Mouse (Mus musculus) liver, embryonic 15.5 days (tissue): ENCODE measurements around the gene Stt3b. TPM values are rescaled to one million over a fixed set of nuclear protein-coding genes. Genes with fewer than 3 reads are reported as not detected.
A peak's percentile ranks its signal among the peaks of the same experiment; 100 is the strongest.
"Not testable (repeated sequence)": the region's sequence is repeated elsewhere in the genome, so short reads cannot be mapped to it uniquely, and the experiment has no call there.

Experiments used
- ATAC-seq: fragments of 200-750 bp; cut with Nextera tagmentation; 2 replicates; pipeline ENCODE4 v1.8.0; 2017; ENCODE audit warnings: moderate number of reproducible peaks, mild to moderate bottlenecking, moderate library complexity; ENCODE audit not compliant: insufficient read depth
- H3K27ac ChIP-seq: fragments of 300-500 bp; sonication (generic); replicated peaks from 2 replicates; pipeline ENCODE4 v1.5.1; 2015; ENCODE audit warnings: mild to moderate bottlenecking, inconsistent platforms
- H3K27me3 ChIP-seq: fragments of 300-500 bp; sonication (generic); 2 replicates; pipeline ENCODE4 v1.6.1; 2015; ENCODE audit warnings: mild to moderate bottlenecking, inconsistent platforms
- H3K36me3 ChIP-seq: fragments of 300-500 bp; sonication (generic); replicated peaks from 2 replicates; pipeline ENCODE4 v1.6.1; 2015; ENCODE audit warnings: moderate library complexity, mild to moderate bottlenecking, inconsistent platforms
- H3K4me1 ChIP-seq: fragments of 300-500 bp; sonication (generic); replicated peaks from 2 replicates; pipeline ENCODE4 v1.6.1; 2015; ENCODE audit warnings: inconsistent platforms
- H3K4me2 ChIP-seq: fragments of 300-500 bp; sonication (generic); 2 replicates; pipeline ENCODE4 v1.6.1; 2015; ENCODE audit warnings: moderate library complexity, mild to moderate bottlenecking, inconsistent platforms
- H3K4me3 ChIP-seq: fragments of 300-500 bp; sonication (generic); replicated peaks from 2 replicates; pipeline ENCODE4 v1.5.1; 2015; ENCODE audit warnings: mild to moderate bottlenecking, inconsistent platforms
- H3K9ac ChIP-seq: fragments of 300-500 bp; sonication (generic); 2 replicates; pipeline ENCODE4 v1.6.1; 2015; ENCODE audit warnings: moderate library complexity, mild to moderate bottlenecking, inconsistent platforms
- H3K9me3 ChIP-seq: fragments of 300-500 bp; sonication (generic); replicated peaks from 2 replicates; pipeline ENCODE4 v1.6.1; 2016; ENCODE audit warnings: inconsistent platforms
- WGBS: fragments of 180-500 bp; shearing (Covaris S2); methylation state at CpG from one replicate; pipeline ENCODE4 v1.1.7; 2015; ENCODE audit warnings: mixed read lengths; ENCODE audit not compliant: insufficient replicate concordance; 5-methylcytosine and 5-hydroxymethylcytosine counted together
- polyA plus RNA-seq: library from polyadenylated mRNA; unstranded; fragments of >200 nt; fragmentation: Nextera tagmentation; extraction: Ambion mirVana; gene quantifications from 2 replicates; pipeline ENCODE4 v1.2.1, GENCODE M21; 2015

Stt3b gene
- polyA plus RNA-seq, 1 experiment from 2014 or later = 61.0 TPM

GRCm38 (mm10) chr9:115301002-115301579, 9.1 kb downstream of the Stt3b start:
- 33% methylated on average over 6 of the region's 6 CpGs for WGBS
- Histone ChIP-seq H3K4me2 (peak overlapping the region; percentile 33), H3K27ac (no peak overlapping the region), H3K9me3 (no peaks in the 10 kb centered on the region), H3K4me1 (peaks cover 60% of the 10 kb centered on the region), H3K27me3 (no peaks in the 10 kb centered on the region), H3K9ac (no peak overlapping the region), H3K36me3 (0 out of 2 replicates have a peak, but pooled peaks cover 6% of the 10 kb centered on the region), H3K4me3 (no peak overlapping the region)
- ATAC-seq = peak; percentile 78

DNA sequence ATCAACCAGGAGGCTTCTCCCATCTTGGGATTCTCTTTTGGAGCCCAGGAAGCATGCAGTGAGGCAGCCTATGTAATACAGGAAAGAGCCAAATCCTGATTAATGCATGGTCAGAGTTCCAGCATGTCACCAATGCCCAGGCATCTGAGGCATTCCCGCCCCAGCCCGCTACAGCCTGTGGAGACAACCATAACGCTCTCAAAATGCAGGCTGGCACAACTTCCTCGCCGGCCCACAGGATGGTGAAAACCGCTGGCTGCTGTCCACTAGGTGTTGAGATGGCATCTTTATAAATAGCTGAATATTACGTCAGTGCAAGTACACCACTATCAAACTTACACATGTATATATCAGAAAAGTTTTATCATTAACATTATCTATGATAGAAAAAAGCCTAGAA, 13.5 kb downstream of the Stt3b start:
- no peak for ATAC-seq
- Histone ChIP-seq H3K4me1 (peaks cover 37% of the 10 kb centered on the region), H3K4me3 (no peak overlapping the region), H3K9me3 (no peaks in the 10 kb centered on the region), H3K9ac (no peak overlapping the region), H3K4me2 (no peak overlapping the region), H3K27me3 (no peaks in the 10 kb centered on the region), H3K36me3 (0 out of 2 replicates have a peak, but pooled peaks cover 10% of the 10 kb centered on the region), H3K27ac (no peak overlapping the region)
- 69% methylated on average over 7 of the region's 7 CpGs for WGBS

GRCm38 (mm10) chr9:115293920-115294594, 16.2 kb downstream of the Stt3b start:
- no peaks in the 10 kb centered on the region for H3K27me3 ChIP-seq
- no peak overlapping the region for H3K9ac ChIP-seq
- H3K4me3 ChIP-seq = no peak overlapping the region
- no peaks in the 10 kb centered on the region for H3K9me3 ChIP-seq
- 0 out of 2 replicates have a peak, but pooled peaks cover 5% of the 10 kb centered on the region for H3K36me3 ChIP-seq
- 79% methylated on average over 10 of the region's 10 CpGs for WGBS
- H3K4me1 ChIP-seq = peaks cover 28% of the 10 kb centered on the region
- ATAC-seq = no peak
- H3K27ac ChIP-seq = no peak overlapping the region
- no peak overlapping the region for H3K4me2 ChIP-seq

DNA sequence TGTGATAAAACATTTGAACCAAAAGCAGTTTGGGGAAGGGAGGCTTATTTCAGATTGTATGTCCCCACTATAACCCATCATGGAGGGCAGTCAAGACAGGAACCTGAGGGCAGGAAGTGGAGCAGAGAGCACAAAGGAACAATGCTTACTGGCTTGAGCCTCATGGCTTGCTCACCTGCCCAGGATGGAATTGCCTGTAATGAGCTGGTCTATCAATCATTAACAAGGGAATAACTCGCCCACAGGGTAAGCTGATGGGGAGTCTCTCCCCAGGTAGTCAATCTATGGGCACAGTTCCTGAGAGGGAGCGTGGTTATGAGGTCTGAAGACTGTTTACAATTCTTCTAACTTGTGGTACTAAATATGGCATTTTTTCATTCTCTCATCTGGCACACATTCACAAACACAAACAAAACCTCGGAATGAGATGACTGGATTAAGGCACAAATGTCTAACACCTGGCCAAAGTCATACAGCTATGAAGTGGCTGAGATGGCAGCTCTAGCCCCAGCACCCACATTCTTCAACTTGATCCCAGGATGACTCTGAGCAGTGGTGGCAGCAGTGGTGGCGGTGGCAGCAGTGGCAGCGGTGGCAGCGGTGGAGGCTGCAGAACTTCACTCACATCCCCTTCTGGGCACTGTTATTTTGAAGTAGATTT, 22.3 kb downstream of the Stt3b start:
- no peak overlapping the region for H3K4me3 ChIP-seq
- H3K9ac ChIP-seq = no peak overlapping the region
- ATAC-seq = peak; percentile 66
- no peaks in the 10 kb centered on the region for H3K9me3 ChIP-seq
- no peaks in the 10 kb centered on the region for H3K36me3 ChIP-seq
- H3K27me3 ChIP-seq = no peaks in the 10 kb centered on the region
- no peak overlapping the region for H3K4me2 ChIP-seq
- H3K27ac ChIP-seq = no peak overlapping the region
- peaks cover 35% of the 10 kb centered on the region for H3K4me1 ChIP-seq
- WGBS = 81% methylated on average over 6 of the region's 6 CpGs

GRCm38 (mm10) chr9:115284385-115284784, 25.8 kb downstream of the Stt3b start:
- no peaks in the 10 kb centered on the region for H3K27me3 ChIP-seq
- WGBS = 78% methylated on average over 4 of the region's 4 CpGs
- ATAC-seq = no peak
- H3K4me2 ChIP-seq = no peak overlapping the region
- H3K9me3 ChIP-seq = no peaks in the 10 kb centered on the region
- H3K4me1 ChIP-seq = peaks cover 27% of the 10 kb centered on the region; the same call in 1 of the 2 replicates
- no peak overlapping the region for H3K27ac ChIP-seq
- H3K36me3 ChIP-seq = peaks cover 15% of the 10 kb centered on the region
- no peak overlapping the region for H3K9ac ChIP-seq
- no peak overlapping the region for H3K4me3 ChIP-seq

- Histone ChIP-seq H3K9ac (no peak overlapping the region), H3K27ac (no peak overlapping the region), H3K4me3 (no peak overlapping the region), H3K4me1 (peaks cover 21% of the 10 kb centered on the region; the same call in 1 of the 2 replicates), H3K4me2 (no peak overlapping the region), H3K9me3 (no peaks in the 10 kb centered on the region), H3K36me3 (peaks cover 25% of the 10 kb centered on the region), H3K27me3 (no peaks in the 10 kb centered on the region)
- WGBS = 76% methylated on average over 4 of the region's 4 CpGs
- no peak for ATAC-seq
These were observed 26.8 kb downstream of the Stt3b start for GRCm38 (mm10) chr9:115283403-115283802.

DNA sequence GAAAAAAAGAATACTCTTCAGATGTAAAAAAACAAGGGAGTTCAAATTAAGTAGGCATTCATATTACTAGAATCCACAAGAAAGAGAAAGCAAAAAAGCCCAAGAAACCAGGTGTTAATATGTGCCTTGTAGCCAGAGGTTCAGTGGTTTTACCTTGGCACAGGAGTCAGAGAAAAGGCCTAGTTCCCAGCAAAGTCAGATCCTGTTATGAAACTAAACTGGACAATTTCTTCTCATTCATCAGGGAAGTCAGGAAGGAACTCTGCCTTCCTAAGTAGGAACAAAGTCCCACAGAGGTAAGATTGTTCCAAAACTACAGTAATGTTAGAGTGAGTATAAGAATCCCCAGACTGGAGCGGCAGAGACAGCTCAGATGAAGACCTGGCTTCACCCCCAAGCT, 31.6 kb downstream of the Stt3b start:
- H3K9me3 ChIP-seq = no peaks in the 10 kb centered on the region
- 86% methylated on average over 1 of the region's 1 CpGs for WGBS
- H3K4me3 ChIP-seq = no peak overlapping the region
- no peak overlapping the region for H3K27ac ChIP-seq
- no peak overlapping the region for H3K9ac ChIP-seq
- no peaks in the 10 kb centered on the region for H3K4me1 ChIP-seq
- H3K36me3 ChIP-seq = peaks cover 60% of the 10 kb centered on the region
- H3K27me3 ChIP-seq = no peaks in the 10 kb centered on the region
- ATAC-seq = no peak
- no peak overlapping the region for H3K4me2 ChIP-seq

GRCm38 (mm10) chr9:115274806-115275205, 35.4 kb downstream of the Stt3b start:
- ATAC-seq = 0 out of 2 replicates have a peak, but pooled peaks have one; percentile 61
- H3K4me3 ChIP-seq = no peak overlapping the region
- WGBS = 74% methylated on average over 6 of the region's 6 CpGs

DNA sequence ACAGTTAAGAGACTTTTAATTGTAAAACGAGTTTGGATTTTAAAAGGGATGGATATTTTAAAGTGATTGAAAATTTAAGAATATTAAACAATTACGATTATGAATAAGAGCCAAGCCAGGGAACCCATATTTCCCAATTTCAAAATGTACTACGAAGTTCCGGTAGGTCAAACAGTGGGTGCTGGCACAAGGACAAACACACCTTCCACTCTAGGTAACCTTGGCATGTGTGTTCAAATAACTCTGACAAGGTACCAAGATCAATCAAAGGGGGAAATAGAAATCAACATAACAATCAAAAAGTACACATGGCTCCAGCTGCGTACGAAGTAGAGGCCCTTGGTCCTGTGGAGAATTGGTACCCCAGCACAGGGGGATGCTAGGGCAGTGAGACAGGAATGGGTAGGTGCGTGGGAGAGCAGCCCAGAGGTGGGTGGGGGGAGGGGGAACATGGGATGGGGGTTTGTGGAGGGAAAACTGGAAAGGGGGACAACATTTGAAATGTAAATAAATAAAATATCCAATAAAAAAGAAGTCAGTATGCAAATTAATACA, 37.0 kb downstream of the Stt3b start:
- ATAC-seq = no peak
- Histone ChIP-seq H3K4me1 (peaks cover 2% of the 10 kb centered on the region; the same call in 1 of the 2 replicates), H3K4me3 (no peak overlapping the region), H3K4me2 (no peak overlapping the region), H3K36me3 (peaks cover 47% of the 10 kb centered on the region), H3K27me3 (no peaks in the 10 kb centered on the region), H3K9ac (no peak overlapping the region), H3K27ac (no peak overlapping the region), H3K9me3 (no peaks in the 10 kb centered on the region)
- 75% methylated on average over 7 of the region's 7 CpGs for WGBS

More at GRCm38 (mm10) chr9:115274806-115275205, 35.4 kb downstream of the Stt3b start:
- H3K9me3 ChIP-seq = no peaks in the 10 kb centered on the region
- H3K27me3 ChIP-seq = no peaks in the 10 kb centered on the region
- no peak overlapping the region for H3K4me2 ChIP-seq
- H3K4me1 ChIP-seq = 0 out of 2 replicates have a peak, but pooled peaks cover 2% of the 10 kb centered on the region
- no peak overlapping the region for H3K9ac ChIP-seq
- no peak overlapping the region for H3K27ac ChIP-seq
- H3K36me3 ChIP-seq = peaks cover 61% of the 10 kb centered on the region

GRCm38 (mm10) chr9:115272451-115272850, 37.8 kb downstream of the Stt3b start:
- not testable (repeated sequence) for H3K4me2 ChIP-seq, H3K27me3 ChIP-seq, H3K27ac ChIP-seq, H3K4me1 ChIP-seq, H3K4me3 ChIP-seq, H3K9ac ChIP-seq, H3K9me3 ChIP-seq, ATAC-seq
- H3K36me3 ChIP-seq = peaks cover 43% of the 10 kb centered on the region
- WGBS = 79% methylated on average over 5 of the region's 5 CpGs

DNA sequence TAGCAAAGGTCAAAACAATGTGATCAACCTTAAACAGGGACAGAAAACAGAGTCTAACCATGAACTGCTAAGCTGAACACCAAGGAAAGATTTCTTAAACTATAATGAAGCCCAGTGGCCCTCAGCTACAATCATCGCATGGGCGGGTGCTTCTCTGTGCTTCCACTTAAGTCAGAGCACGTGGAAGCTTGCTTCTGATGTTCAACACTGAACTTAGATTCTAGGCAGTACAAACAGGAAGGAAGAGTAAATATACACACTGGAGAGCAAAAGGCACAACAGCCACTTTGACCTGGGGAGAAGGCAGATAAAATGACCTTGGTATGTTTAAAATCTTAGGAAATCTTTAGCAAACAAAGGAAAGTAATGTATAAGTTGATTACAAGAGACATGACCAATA, 38.7 kb downstream of the Stt3b start:
- H3K27ac ChIP-seq = no peak overlapping the region
- no peak overlapping the region for H3K4me2 ChIP-seq
- 0 out of 2 replicates have a peak, but pooled peaks have one; percentile 18 for ATAC-seq
- WGBS = 77% methylated on average over 3 of the region's 3 CpGs
- peaks cover 2% of the 10 kb centered on the region; the same call in 1 of the 2 replicates for H3K4me1 ChIP-seq
- no peak overlapping the region for H3K9ac ChIP-seq
- H3K36me3 ChIP-seq = peaks cover 40% of the 10 kb centered on the region
- H3K27me3 ChIP-seq = no peaks in the 10 kb centered on the region
- no peak overlapping the region for H3K4me3 ChIP-seq
- H3K9me3 ChIP-seq = no peaks in the 10 kb centered on the region
